Mouse (Mus musculus) CD8-positive naive resting alpha-beta T cell, adult 2 months (primary cell): ENCODE data around the gene Pxk.

Source experiments
- DNase-seq, 2 experiments: peaks; one replicate each; pipeline ENCODE4 v3.0.0; 2022; ENCODE audit warnings: low read depth in 2 of 2, low spot score in 2 of 2

The Pxk gene

GRCm38 (mm10) chr14:8145594-8146558, 47.9 kb downstream of the Pxk start:
- no peak for DNase-seq

- DNase-seq, result no peak
Measured at GRCm38 (mm10) chr14:8146611-8147223, 48.7 kb downstream of the Pxk start.

DNA sequence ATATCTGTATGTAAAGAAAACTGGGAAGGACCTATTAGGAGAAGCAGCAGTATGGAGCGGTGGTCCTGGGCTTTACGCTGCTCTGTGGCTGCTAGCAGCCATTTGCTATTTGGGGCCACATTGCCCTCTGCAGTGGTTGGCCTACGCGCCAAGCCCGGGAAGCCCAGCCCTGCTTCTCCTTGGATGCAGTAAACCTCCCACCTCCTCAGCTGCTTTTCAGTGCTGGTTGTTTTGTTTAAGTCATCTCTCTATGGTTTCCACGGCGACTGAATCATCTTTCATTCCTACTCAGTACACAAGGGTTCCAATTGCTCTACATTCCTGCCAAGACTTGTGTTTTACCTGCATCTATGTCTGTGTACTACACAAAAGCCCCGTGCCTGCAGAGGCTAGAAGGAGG, 50.8 kb downstream of the Pxk start:
- no peak for DNase-seq

DNA sequence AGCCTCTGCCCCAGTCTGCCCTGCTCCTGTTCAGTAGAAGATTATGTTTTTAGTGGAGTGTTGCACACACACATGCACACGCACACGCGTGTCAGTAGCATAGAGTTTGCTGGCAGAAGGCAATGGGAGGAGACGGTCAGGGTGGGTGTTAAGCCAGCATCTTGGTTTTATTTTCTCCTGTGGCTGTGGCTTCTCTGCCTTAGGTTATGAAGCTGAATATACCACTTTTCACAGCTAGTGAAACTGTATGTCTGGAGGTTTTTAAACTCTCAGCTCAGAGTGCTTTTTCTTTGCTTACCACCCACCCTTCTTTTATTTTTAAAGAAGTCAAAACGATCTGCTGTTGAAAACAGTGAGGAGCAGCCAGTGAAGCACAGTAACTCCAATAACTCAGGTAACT, 53.7 kb downstream of the Pxk start:
- DNase-seq, result no peak

- no peak for DNase-seq
Measured at GRCm38 (mm10) chr14:8154072-8154471, 56.1 kb downstream of the Pxk start.

DNA sequence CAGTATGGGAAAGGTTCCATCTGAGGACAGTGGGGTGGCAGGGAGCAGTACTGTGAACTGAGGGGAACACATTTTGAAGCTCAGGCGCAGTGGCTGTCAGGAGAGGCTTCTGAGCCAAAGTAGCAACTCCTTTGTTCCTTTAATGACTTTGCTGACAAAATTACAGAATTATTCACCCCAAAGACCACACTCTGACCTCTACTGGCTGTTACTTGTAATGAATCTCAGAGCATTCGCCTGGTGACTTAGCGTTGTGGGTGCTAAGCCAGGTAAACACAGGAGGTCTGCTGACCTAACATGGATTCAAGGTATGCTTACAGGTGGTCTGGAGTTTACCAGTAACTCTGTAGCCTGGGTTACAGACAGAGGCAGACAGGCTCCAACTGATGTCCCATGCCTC, 58.9 kb downstream of the Pxk start:
- DNase-seq, result no peak

GRCm38 (mm10) chr14:8158721-8159120, 60.7 kb downstream of the Pxk start:
- no peak for DNase-seq

- DNase-seq, result no peak
Measured at GRCm38 (mm10) chr14:8159141-8159540, 61.1 kb downstream of the Pxk start.

DNA sequence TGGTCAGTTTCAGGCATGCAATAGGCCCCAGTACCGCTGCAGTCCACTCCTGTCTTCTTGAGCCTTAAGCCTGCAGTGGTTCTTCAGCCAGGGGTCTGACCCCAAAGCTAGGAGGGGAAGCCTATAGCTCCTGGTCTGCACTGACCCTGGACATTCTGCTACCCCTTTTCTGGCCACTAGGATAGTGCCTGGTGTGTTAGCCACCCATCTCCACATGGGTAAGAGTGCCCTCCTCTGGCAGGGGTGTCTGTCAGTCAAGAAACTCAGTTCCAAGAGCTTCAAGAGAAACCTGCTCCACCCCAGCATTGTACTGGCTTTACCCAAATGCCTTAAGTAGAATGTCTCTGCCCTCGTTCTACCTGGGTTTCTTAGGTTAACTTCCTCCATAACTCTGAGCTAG, 63.8 kb downstream of the Pxk start:
- DNase-seq, result peak; percentile 32 to 36

DNA sequence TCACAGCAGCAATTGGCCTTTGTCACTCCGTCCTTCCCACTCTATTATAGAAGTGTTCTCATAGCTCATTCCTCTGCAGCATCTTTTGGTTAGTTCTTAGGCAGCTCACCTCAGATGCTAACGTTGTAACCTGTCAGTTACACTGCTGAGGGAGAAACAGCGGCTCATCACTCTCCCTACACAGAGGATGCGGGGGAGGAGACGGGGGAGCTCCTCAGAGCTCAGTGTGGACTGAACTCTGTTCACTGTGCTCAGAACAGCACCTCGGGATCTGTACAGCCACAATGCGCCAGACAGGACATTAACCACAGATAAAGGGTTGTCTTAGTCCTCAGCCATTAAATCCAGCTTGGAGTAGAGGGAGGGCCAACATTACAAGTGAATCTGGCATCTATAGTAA, 66.5 kb downstream of the Pxk start:
- no peak for DNase-seq

DNA sequence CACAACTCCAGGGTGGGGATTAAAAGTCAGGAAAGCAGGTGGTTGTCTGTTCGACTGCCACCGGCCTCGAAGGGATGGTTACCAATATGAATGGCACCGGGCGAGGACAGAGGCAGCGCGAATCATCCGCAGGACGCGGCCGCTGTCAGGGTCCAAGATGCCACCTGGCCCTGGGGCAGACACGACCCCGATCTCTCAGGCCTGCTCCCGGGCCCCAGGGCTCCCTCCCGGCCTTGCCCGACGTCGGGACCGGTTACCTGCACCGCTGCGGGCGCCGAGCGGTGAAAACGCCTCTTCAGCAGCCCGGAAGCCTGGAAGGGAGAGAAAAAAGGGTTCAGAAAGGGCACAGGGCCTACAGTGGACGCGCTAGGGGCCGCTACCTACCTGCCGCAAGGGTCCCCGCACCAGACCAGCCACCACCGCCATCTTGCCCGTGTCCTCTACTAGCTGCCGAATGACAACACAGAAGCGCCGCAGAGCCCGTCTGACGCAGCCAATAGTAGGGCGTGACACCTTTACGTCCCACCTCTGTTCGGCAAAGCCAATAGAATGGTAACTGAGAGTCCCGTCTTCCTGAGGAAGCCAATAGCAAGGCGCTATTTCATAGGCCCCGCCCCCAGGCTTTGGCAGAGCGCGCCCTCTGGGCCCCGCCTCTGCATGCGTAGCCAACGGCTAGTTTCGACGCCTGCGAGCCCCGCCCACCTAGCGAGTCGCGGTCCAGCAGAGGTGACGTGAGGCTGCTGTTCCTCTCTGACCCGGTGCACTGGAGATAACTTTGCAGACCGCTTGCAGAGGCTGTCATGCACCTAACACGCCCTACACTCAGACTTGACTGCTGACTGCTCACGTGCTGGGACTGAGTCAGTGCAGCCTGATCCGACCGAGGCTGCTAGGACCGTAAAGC, 74.7 kb downstream of the Pxk start, which contains the start of gene Pdhb:
TSS of gene Pdhb (minus strand) at position 519 of the 904 bp plus-strand sequence.
- DNase-seq, result peak; percentile 96

DNA sequence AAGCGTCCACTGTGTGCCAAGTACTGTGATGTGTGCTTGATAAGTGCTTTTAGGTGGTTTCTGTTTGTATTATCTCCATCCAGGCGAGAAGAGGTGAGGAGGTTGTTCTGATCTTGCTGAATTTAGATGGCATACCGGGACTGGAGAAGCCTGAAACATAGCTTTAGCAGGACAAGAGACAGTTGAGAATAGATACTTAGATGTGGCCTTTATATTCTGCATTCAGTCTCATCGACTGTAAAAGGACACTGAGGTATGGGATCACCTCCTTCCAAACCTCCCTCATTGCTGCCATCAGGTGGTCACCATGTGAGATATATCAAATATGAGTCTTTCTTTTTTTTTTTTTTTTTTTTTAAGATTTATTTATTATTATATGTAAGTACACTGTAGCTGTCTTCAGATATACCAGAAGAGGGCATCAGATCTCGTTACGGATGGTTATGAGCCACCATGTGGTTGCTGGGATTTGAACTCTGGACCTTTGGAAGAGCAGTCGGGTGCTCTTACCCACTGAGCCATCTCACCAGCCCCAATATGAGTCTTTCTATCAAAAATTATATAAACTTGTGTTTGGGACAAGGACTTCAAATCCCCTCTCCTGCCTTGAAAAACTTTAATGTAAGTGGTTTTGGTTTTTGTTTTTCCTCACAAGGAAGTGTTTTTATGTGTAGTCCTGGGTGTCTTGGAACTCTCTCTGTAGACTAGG, 75.7 kb downstream of the Pxk start:
- peak; percentile 25 to 46 for DNase-seq

GRCm38 (mm10) chr14:8174634-8175033, 76.6 kb downstream of the Pxk start:
- DNase-seq, result no peak

GRCm38 (mm10) chr14:8176251-8176650, 78.2 kb downstream of the Pxk start:
- no peak for DNase-seq

GRCm38 (mm10) chr14:8180371-8181035, 82.5 kb downstream of the Pxk start:
- DNase-seq, result no peak

- DNase-seq, result no peak
Measured at GRCm38 (mm10) chr14:8183330-8183729, 85.3 kb downstream of the Pxk start.

- DNase-seq, result no peak
Measured at GRCm38 (mm10) chr14:8186278-8187045, 88.5 kb downstream of the Pxk start.

DNA sequence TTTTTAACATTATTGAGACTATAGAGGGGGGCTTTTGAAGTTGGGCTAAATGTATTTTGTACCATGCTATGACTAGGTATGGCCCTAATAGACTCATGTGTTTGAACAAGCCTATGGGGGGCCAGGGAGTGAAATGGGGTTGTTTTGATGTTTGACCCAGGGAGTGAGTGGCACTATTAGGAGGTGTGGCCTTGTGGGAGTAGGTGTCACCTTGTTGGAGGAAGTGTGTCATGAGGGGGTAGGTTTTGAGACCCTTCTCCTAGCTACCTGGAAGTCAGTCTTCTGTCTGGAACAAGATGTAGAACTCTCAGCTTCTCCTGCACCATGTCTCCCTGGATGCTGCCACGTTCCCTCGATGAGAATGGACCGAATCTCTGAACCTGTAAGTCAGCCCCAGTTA, 92.5 kb downstream of the Pxk start:
- no peak for DNase-seq

DNA sequence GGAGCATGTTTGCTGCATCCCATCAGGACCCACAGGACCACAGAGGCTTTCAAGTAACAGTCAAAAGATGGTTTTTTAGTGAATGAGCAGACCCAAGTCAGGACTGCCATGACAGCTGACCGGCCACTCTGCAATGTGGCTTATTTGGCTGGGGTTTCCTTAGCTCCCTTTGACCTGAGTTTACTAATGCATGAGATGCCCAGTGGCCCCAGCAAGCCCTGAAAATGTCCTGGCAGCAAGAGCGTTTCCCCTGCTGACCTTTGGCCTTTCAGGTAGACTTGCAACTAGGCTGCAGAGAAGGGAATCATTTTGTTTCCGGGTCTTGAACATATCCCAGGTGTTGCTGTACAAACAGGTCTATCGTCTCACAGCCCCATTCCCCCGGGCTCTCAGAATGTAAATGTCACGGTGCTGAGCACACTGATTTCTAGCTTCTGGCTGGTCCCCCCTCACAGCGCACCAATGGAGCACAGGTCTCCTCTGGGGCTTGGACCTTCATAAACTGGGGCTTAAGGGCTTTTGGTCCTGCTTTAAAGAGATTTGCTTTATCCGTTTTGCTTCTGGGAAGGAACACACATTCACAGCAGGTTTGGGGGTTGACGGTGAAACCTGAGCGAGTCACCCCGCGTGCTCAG, 93.4 kb downstream of the Pxk start:
- DNase-seq, result no peak
